Mouse (Mus musculus) gastrocnemius, adult 8-10 months (tissue): ENCODE results near the gene Kif15. TPM values are rescaled to one million over a fixed set of nuclear protein-coding genes. Genes with fewer than 3 reads are reported as not detected.

ENCODE experiments used
- total RNA-seq, 4 experiments: library from RNA; stranded (reverse); gene quantifications; 2 replicates each; pipeline ENCODE4 v1.2.4; 2022

The Kif15 gene
- total RNA-seq, 4 experiments from 2014 or later: 0.45 TPM; not detected in 3

Other genes starting within 250 kb of the Kif15 start
- not detected for gene Topaz1, start 203.7 kb upstream of the Kif15 start, total RNA-seq
- gene Tcaim, start 145.5 kb upstream of the Kif15 start, total RNA-seq: 10 to 100 TPM; 21.3 to 23.3 (median 21.9) TPM
- not detected for gene Gm35549, start 107.0 kb upstream of the Kif15 start, total RNA-seq
- gene Zfp445, start 85.0 kb upstream of the Kif15 start, total RNA-seq: 10 to 100 TPM; 24.8 to 35.2 (median 34.0) TPM
- 1 to 10 TPM; 3.9 to 4.6 (median 4.4) TPM for gene Zkscan7, start 65.4 kb upstream of the Kif15 start, total RNA-seq
- gene Zfp105, start 28.0 kb upstream of the Kif15 start, total RNA-seq: under 1 TPM; 0.19 to 0.79 (median 0.52) TPM
- gene 1110059G10Rik, start within 50 bp of the Kif15 start, total RNA-seq: 10 to 100 TPM in 1 of 4 experiments, 1 to 10 TPM in 3; 5.6 to 11.6 (median 8.4) TPM
- 10 to 100 TPM in 2 of 4 experiments, 1 to 10 TPM in 2; 6.5 to 11.0 (median 9.9) TPM for gene Tmem42, start 70.3 kb downstream of the Kif15 start, total RNA-seq
- gene Tgm4, start 83.7 kb downstream of the Kif15 start, total RNA-seq: not detected
- 10 to 100 TPM; 63.9 to 75.0 (median 69.9) TPM for gene Zdhhc3, start 162.2 kb downstream of the Kif15 start, total RNA-seq
- 10 to 100 TPM; 20.5 to 25.8 (median 22.0) TPM for gene Exosc7, start 162.2 kb downstream of the Kif15 start, total RNA-seq
- 10 to 100 TPM; 24.5 to 33.6 (median 28.6) TPM for gene Clec3b, start 199.9 kb downstream of the Kif15 start, total RNA-seq